Mouse (Mus musculus) kidney, postnatal 0 days (tissue): ENCODE data around the gene D630023F18Rik. TPM values are rescaled to one million over a fixed set of nuclear protein-coding genes. Genes with fewer than 3 reads are reported as not detected.

Source experiments
- ATAC-seq: fragments of 200-750 bp; cut with Nextera tagmentation; replicated peaks from 2 replicates; pipeline ENCODE4 v1.8.0; 2017; ENCODE audit warnings: low read depth, moderate number of reproducible peaks, moderate TSS enrichment, moderate library complexity; ENCODE audit not compliant: low FRiP score
- DNase-seq: peaks from one replicate; pipeline ENCODE4 v3.0.0-alpha.2; 2016; ENCODE audit warnings: low spot score
- H3K27ac ChIP-seq: fragments of 300-500 bp; sonication (generic); 2 replicates; pipeline ENCODE4 v1.5.1; 2014; ENCODE audit warnings: mild to moderate bottlenecking
- H3K27me3 ChIP-seq: fragments of 300-500 bp; sonication (generic); 2 replicates; pipeline ENCODE4 v1.6.1; 2014; ENCODE audit warnings: low read length, mixed read lengths; ENCODE audit not compliant: insufficient read depth
- H3K36me3 ChIP-seq: fragments of 300-500 bp; sonication (generic); 2 replicates; pipeline ENCODE4 v1.6.1; 2014; ENCODE audit warnings: low read length, mixed read lengths; ENCODE audit not compliant: insufficient read depth
- H3K4me1 ChIP-seq: fragments of 300-500 bp; sonication (generic); replicated peaks from 2 replicates; pipeline ENCODE4 v1.6.1; 2014; ENCODE audit warnings: antibody characterized with exemption, low read length, mixed read lengths; ENCODE audit not compliant: insufficient read depth
- H3K4me2 ChIP-seq: fragments of 300-500 bp; sonication (generic); 2 replicates; pipeline ENCODE4 v1.6.1; 2014; ENCODE audit warnings: mild to moderate bottlenecking, low read length, moderate library complexity, mixed read lengths
- H3K4me3 ChIP-seq: fragments of 300-500 bp; sonication (generic); replicated peaks from 2 replicates; pipeline ENCODE4 v1.5.1; 2014; ENCODE audit warnings: low read depth, low read length
- H3K9ac ChIP-seq: fragments of 300-500 bp; sonication (generic); 2 replicates; pipeline ENCODE4 v1.6.1; 2014; ENCODE audit warnings: low read depth, low read length
- H3K9me3 ChIP-seq: fragments of 300-500 bp; sonication (generic); replicated peaks from 2 replicates; pipeline ENCODE4 v1.6.1; 2016; ENCODE audit warnings: low read length, inconsistent platforms, mixed read lengths
- CTCF ChIP-seq: IDR thresholded peaks from 2 replicates; pipeline ENCODE4 v1.5.1; 2016; ENCODE audit warnings: antibody characterized with exemption, low read depth, mild to moderate bottlenecking, moderate library complexity
- WGBS: fragments of 180-500 bp; shearing (Covaris S2); extraction: QIAGEN DNeasy Blood & Tissue Kit; methylation state at CpG from one replicate; pipeline ENCODE4 v1.1.7; 2014; 5-methylcytosine and 5-hydroxymethylcytosine counted together
- polyA plus RNA-seq: library from polyadenylated mRNA; unstranded; fragments of >200 nt; fragmentation: Nextera tagmentation; extraction: Ambion mirVana; gene quantifications from 2 replicates; pipeline ENCODE4 v1.2.1, GENCODE M21; 2015

The D630023F18Rik gene
- polyA plus RNA-seq, result 3.3 and 3.9 TPM in 2 replicates

DNA sequence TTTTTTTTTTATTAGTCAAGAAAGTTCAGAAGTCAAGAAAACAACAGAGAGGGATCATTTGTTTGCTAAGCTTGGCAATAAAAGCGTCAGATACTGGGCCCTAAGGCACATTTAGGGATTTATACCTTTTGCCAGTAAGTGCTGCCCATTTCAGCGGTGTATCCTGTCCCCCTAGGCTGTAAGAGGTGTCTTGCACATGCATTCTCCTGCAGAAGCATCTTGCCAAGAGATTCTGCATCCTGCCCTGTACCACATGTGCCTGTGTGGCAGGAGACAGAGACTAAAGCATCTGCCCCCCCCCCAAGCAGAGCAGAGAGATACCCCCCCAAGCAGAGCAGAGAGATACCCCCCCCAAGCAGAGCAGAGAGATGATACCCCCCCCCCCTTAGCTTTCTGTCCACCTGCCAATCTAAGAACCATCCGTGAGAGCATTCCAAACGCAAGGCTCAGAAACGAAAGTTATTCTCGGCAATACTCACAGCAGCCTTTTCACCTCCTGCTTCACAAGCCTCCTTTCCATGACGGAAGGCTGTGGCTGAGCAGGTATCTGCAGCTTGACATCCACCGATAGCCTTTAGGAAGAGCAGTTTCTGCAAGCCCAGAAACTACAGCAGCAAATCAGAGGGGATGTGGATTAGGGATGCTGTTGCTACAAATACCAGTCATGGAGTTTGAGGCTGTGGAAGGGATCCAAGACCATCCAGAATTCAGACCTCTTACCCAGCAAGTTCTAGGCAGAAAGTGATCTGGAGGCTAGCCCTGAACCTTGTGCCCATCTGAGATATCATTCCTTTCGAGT is at the start of gene D630023F18Rik:
Gene D630023F18Rik, minus strand, starts transcription at position 641 of the 799 bp plus-strand sequence.
- DNase-seq, result no peak
- no peak for ATAC-seq
- Histone ChIP-seq H3K4me3 (peak within 1 kb of the TSS; percentile 10; the same call in 1 of the 2 replicates), H3K36me3 (no peaks in the 10 kb centered on the region), H3K27ac (no peak within 1 kb of the TSS), H3K9ac (no peak within 1 kb of the TSS), H3K9me3 (no peaks in the 10 kb centered on the region), H3K27me3 (no peaks in the 10 kb centered on the region), H3K4me1 (no peaks in the 10 kb centered on the region), H3K4me2 (peak within 1 kb of the TSS; percentile 36)
- TF ChIP-seq CTCF, result no peak
- 21% methylated on average over 9 of the region's 9 CpGs for WGBS

DNA sequence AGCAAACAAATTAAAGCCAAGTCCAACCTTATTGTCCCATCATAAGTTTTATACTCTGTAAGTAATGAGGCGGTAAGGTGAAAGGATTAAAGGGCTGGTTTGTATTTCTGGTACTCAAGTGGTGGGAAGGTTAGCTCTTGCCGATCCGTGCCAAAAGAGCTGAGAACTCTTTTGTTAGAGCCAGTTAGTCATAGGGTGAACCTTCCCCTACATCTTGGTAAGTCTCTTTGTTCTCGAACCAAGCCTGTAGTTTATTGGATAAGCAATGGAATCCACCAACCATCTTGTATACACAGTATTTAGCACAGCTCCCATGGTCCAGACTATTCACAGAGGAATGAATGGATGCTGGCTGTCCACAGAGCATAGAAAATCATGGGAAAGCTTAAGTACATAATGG is 48.6 kb upstream of the D630023F18Rik start:
- H3K27ac ChIP-seq, result no peak overlapping the region
- no peaks in the 10 kb centered on the region for H3K9me3 ChIP-seq
- no peak overlapping the region for H3K9ac ChIP-seq
- no peaks in the 10 kb centered on the region for H3K27me3 ChIP-seq
- H3K4me3 ChIP-seq, result no peak overlapping the region
- WGBS, result 93% methylated on average over 4 of the region's 4 CpGs
- TF ChIP-seq CTCF, result no peak
- H3K4me2 ChIP-seq, result no peak overlapping the region
- H3K36me3 ChIP-seq, result peaks cover 47% of the 10 kb centered on the region
- ATAC-seq, result no peak
- DNase-seq, result no peak
- no peaks in the 10 kb centered on the region for H3K4me1 ChIP-seq

DNA sequence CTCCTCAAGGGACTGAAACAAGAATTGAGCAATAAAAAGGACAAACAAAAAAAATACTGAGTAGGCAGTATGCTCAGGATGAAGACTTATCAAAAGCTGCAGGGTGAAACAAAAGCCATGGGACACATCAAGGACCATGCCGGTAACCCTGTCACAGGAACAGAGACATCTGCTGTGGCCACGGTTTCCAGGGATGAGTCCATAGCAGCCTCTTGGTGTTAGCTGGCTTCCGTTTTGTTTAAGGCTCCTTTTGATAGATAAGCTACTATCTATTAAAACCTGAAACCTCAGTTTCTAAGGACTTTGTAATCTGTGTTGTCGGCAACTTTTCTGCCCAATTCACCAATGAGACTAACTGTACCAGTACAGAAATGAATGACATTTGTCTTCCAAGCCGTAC is 46.9 kb upstream of the D630023F18Rik start:
- no peak for TF ChIP-seq CTCF
- ATAC-seq (no peak), DNase-seq (no peak)
- H3K4me2 ChIP-seq, result no peak overlapping the region
- 87% methylated on average over 5 of the region's 5 CpGs for WGBS
- H3K4me3 ChIP-seq, result no peak overlapping the region
- H3K27me3 ChIP-seq, result no peaks in the 10 kb centered on the region
- H3K4me1 ChIP-seq, result no peaks in the 10 kb centered on the region
- H3K27ac ChIP-seq, result no peak overlapping the region
- peaks cover 58% of the 10 kb centered on the region for H3K36me3 ChIP-seq
- no peaks in the 10 kb centered on the region for H3K9me3 ChIP-seq
- no peak overlapping the region for H3K9ac ChIP-seq

DNA sequence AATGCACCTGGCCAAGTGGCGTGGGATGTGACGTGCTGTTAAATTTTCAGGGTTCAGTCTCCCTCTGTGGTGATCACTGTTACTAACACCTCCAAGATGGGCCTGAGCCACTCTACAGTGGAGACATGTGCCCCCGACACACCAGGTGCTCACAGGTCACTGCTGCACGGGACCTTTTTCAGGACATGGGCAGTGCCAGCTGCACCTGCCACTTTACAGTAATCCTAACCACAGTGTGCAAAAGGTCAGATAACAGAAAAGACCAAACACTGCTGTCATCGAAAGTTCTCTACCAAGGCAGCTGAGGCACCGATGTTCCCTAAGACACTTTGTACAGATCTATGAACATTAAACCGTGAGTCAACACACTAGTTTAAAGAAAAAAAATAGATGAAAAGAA is 46.5 kb upstream of the D630023F18Rik start:
- H3K4me1 ChIP-seq, result no peaks in the 10 kb centered on the region
- no peaks in the 10 kb centered on the region for H3K27me3 ChIP-seq
- no peak overlapping the region for H3K4me2 ChIP-seq
- TF ChIP-seq CTCF, result no peak
- peaks cover 60% of the 10 kb centered on the region for H3K36me3 ChIP-seq
- DNase-seq (no peak), ATAC-seq (no peak)
- no peaks in the 10 kb centered on the region for H3K9me3 ChIP-seq
- WGBS, result 88% methylated on average over 7 of the region's 7 CpGs
- no peak overlapping the region for H3K9ac ChIP-seq
- no peak overlapping the region for H3K27ac ChIP-seq
- no peak overlapping the region for H3K4me3 ChIP-seq

DNA sequence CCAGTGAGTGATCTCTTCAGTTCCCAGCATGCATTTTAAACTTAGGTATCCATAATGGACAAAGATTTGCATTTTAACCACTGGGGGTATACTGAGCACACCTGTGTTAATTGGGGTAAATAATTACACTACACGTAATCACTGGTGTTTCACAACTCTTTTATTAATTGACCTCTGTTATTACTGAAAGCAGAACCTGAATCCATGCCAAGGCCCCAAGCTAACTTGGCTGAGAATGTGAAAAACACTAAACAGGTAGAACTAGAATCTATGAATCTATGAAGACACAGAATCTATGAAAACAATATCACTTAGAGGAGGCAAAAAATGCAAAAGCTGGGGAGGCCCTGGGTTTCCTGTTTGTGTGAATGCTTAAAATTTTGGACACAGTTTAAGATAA is 44.5 kb upstream of the D630023F18Rik start:
- Histone ChIP-seq H3K9me3 (no peaks in the 10 kb centered on the region), H3K27me3 (no peaks in the 10 kb centered on the region), H3K4me3 (no peak overlapping the region), H3K36me3 (peaks cover 65% of the 10 kb centered on the region), H3K27ac (no peak overlapping the region), H3K4me2 (no peak overlapping the region), H3K4me1 (no peaks in the 10 kb centered on the region), H3K9ac (no peak overlapping the region)
- no peak for TF ChIP-seq CTCF
- ATAC-seq (no peak), DNase-seq (no peak)
- WGBS, result 71% methylated on average over 1 of the region's 1 CpGs

DNA sequence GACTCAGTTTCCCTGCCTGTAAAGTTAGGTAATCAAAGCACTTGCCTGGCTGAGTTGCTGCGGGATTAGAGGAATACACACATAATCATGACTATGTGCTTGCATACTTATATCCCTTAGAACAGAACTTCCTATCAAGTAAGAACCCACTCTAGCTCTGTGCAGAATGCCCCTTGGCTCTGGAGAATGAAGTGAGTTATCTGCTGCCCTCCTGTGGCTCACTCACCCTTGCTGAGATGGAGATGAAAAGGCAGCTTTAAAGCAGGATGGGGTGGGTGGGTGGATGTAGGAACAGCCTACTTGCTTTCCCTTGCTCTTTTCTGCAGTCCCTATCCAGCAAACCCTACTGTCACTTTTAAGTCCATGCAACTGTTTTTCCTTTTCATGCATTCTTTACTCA is 39.2 kb upstream of the D630023F18Rik start:
- peaks cover 57% of the 10 kb centered on the region for H3K36me3 ChIP-seq
- no peak overlapping the region for H3K27ac ChIP-seq
- ATAC-seq, result no peak
- no peaks in the 10 kb centered on the region for H3K9me3 ChIP-seq
- peak; percentile 54 for TF ChIP-seq CTCF
- DNase-seq, result no peak
- H3K4me3 ChIP-seq, result no peak overlapping the region
- no peaks in the 10 kb centered on the region for H3K4me1 ChIP-seq
- no peak overlapping the region for H3K9ac ChIP-seq
- no peaks in the 10 kb centered on the region for H3K27me3 ChIP-seq
- no peak overlapping the region for H3K4me2 ChIP-seq
- WGBS, result 100% methylated on average over 1 of the region's 1 CpGs
